Mouse (Mus musculus) E14TG2a.4 (cell line): Measurements from ENCODE around the gene Vmn1r50.
"Not testable (repeated sequence)": the region's sequence is repeated elsewhere in the genome, so short reads cannot be mapped to it uniquely, and the experiment has no call there.

Experiments
- H3K27me3 ChIP-seq: 2 replicates; pipeline ENCODE4 v1.6.1; 2014; ENCODE audit warnings: low read length, control low read depth; ENCODE audit not compliant: insufficient read depth
- H3K36me3 ChIP-seq: 2 replicates; pipeline ENCODE4 v1.6.1; 2014; ENCODE audit warnings: low read length, control low read depth; ENCODE audit not compliant: insufficient read depth
- H3K4me1 ChIP-seq: replicated peaks from 2 replicates; pipeline ENCODE4 v1.6.1; 2014; ENCODE audit warnings: low read depth, low read length, control low read depth
- H3K4me3 ChIP-seq: replicated peaks from 2 replicates; pipeline ENCODE4 v1.5.1; 2014; ENCODE audit warnings: mild to moderate bottlenecking, low read length
- H3K9me3 ChIP-seq: 2 replicates; pipeline ENCODE4 v1.6.1; 2014; ENCODE audit warnings: low read length, control low read depth
- CTCF ChIP-seq: conservative IDR thresholded peaks from 2 replicates; pipeline ENCODE4 v1.5.1; 2014; ENCODE audit warnings: low read length
- NANOG ChIP-seq: IDR thresholded peaks from 2 replicates; pipeline ENCODE4 v1.6.1; 2014; ENCODE audit warnings: borderline replicate concordance, low read length, mixed read lengths
- POU5F1 ChIP-seq: IDR thresholded peaks from 2 replicates; pipeline ENCODE4 v1.6.1; 2014; ENCODE audit warnings: low read length, borderline replicate concordance

Vmn1r50 gene

DNA sequence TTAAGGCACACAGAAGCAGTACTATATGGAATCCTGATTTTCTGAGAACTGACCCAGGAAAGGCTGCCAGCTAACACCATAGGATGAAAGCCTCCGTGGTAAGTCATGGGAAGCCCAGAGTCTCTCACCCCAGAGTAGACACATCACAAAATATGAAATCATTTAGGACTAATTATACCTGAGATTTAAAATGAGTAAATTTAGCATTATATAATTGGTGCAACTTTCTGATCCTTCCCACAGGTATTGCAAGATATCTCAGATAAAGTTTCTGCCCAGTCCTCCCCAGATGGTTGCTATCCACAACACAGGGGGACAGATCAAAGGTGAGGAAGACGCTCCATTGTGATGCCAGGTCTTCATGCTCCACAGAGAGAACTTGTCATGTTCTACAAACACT lies at the start of gene Vmn1r50:
Gene Vmn1r50 (plus strand): TSS at position 301 of the 400 bp plus-strand sequence.
- Histone ChIP-seq H3K9me3 (no peaks in the 10 kb centered on the region), H3K27me3 (no peaks in the 10 kb centered on the region), H3K4me1 (no peaks in the 10 kb centered on the region), H3K36me3 (no peaks in the 10 kb centered on the region), H3K4me3 (no peak within 1 kb of the TSS)
- TF ChIP-seq POU5F1 (no peak), NANOG (no peak), CTCF (no peak)

DNA sequence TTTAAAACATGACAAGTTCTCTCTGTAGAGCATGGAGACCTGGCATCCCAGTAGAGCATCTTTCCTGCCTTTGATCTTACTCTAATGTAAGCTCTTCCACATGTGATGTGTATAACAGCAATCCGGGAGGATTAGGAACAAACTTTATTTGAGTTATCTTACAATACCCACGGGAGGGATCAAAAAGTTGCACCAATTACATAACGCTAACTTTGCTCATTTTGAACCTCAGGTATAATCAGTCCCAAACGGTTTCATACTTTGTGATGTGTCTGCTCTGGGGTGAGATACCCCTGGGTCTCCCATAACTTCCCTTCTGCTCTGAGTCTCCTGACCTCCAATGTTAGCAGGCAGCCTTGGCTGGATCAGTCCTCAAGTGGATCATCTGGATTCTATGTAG lies 22.8 kb upstream of the Vmn1r50 start, which contains the start of gene Vmn1r49:
Gene Vmn1r49 (minus strand): TSS at position 101 of the 400 bp plus-strand sequence.
- Histone ChIP-seq H3K27me3 (no peaks in the 10 kb centered on the region), H3K4me1 (no peaks in the 10 kb centered on the region), H3K4me3 (no peak within 1 kb of the TSS), H3K9me3 (no peaks in the 10 kb centered on the region; the same call in 1 of the 2 replicates), H3K36me3 (no peaks in the 10 kb centered on the region)
- no peak for TF ChIP-seq NANOG
- no peak for TF ChIP-seq POU5F1
- no peak for TF ChIP-seq CTCF

DNA sequence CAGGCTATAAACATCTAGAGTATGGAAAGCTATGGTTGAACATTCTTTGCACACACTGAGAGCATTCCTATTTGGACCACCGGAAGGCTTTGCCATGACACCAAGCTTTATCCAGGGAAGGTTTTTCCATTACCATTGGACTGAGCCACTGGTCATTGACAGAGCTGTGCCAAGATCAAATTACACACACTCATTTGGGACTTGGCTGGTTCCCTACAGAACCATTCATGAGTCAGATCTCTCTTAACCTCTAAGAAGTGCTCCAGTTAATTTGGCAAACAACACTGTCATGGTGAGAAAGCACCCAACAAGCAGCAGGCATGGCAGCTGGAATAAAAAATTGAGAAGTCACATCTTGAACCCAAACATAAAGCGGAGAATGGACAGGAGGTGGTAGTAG lies 664 bp upstream of the Vmn1r50 start:
- no peak overlapping the region for H3K4me3 ChIP-seq
- no peak for TF ChIP-seq CTCF
- TF ChIP-seq POU5F1 = no peak
- TF ChIP-seq NANOG = no peak
- H3K36me3 ChIP-seq = no peaks in the 10 kb centered on the region
- 0 out of 2 replicates have a peak, but pooled peaks cover under 1% of the 10 kb centered on the region for H3K9me3 ChIP-seq
- no peaks in the 10 kb centered on the region for H3K27me3 ChIP-seq
- H3K4me1 ChIP-seq = no peaks in the 10 kb centered on the region

DNA sequence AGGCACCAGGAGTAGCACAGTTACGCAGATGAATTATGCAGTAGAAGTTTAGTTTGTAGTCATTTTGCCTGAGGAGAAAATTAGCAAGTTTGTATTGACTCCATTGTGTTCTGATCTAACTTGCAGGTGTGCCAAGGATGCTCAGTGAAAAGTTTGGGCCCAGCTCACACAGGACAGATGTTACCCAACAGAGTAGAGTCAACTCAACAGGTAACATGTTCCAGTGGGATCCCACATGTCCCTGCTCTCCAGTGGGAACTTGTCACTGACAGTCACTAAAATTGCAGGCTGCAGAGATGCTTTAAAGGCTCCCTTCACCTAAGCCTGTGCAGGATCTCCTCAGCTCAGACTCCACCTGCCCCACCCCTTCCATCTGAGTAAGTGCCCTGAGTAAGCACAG lies 21.1 kb downstream of the Vmn1r50 start, which contains the start of gene Vmn1r51:
Gene Vmn1r51 (plus strand): TSS at position 301 of the 400 bp plus-strand sequence.
- H3K4me1 ChIP-seq, H3K4me3 ChIP-seq, H3K9me3 ChIP-seq, H3K36me3 ChIP-seq, H3K27me3 ChIP-seq: not testable (repeated sequence)
